Mouse (Mus musculus) E14TG2a.4 (cell line): Measurements from ENCODE around the gene Fxyd3.
A peak's percentile ranks its signal among the peaks of the same experiment; 100 is the strongest.

Experiments used
- H3K27me3 ChIP-seq: 2 replicates; pipeline ENCODE4 v1.6.1; 2014; ENCODE audit warnings: low read length, control low read depth; ENCODE audit not compliant: insufficient read depth
- H3K36me3 ChIP-seq: 2 replicates; pipeline ENCODE4 v1.6.1; 2014; ENCODE audit warnings: low read length, control low read depth; ENCODE audit not compliant: insufficient read depth
- H3K4me1 ChIP-seq: replicated peaks from 2 replicates; pipeline ENCODE4 v1.6.1; 2014; ENCODE audit warnings: low read depth, low read length, control low read depth
- H3K4me3 ChIP-seq: replicated peaks from 2 replicates; pipeline ENCODE4 v1.5.1; 2014; ENCODE audit warnings: mild to moderate bottlenecking, low read length
- H3K9me3 ChIP-seq: 2 replicates; pipeline ENCODE4 v1.6.1; 2014; ENCODE audit warnings: low read length, control low read depth
- CTCF ChIP-seq: conservative IDR thresholded peaks from 2 replicates; pipeline ENCODE4 v1.5.1; 2014; ENCODE audit warnings: low read length
- NANOG ChIP-seq: IDR thresholded peaks from 2 replicates; pipeline ENCODE4 v1.6.1; 2014; ENCODE audit warnings: borderline replicate concordance, low read length, mixed read lengths
- POU5F1 ChIP-seq: IDR thresholded peaks from 2 replicates; pipeline ENCODE4 v1.6.1; 2014; ENCODE audit warnings: low read length, borderline replicate concordance

Fxyd3 gene

DNA sequence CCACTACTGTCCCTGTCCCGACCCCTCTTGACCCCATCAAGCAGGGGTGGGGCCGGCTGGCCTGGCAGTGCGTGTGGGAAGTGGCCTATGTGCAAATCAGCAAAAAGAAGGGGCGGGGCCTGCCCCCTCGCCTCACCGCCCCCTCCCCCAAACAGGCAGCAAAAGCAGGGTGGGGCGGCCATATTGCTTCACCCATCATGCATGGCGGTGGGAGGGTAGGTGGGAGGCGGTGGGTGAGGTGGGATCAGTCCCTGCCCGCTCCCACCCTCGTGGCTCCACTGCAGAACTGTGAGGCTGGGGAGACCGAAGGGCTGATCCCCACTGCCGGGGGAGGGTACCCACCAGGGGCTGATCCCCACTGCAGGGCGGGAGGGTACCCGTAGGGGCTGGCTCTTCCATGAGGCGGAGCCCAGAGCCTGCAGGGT is 40.2 kb upstream of the Fxyd3 start:
- Histone ChIP-seq H3K36me3 (no peaks in the 10 kb centered on the region), H3K27me3 (peaks cover 9% of the 10 kb centered on the region), H3K9me3 (no peaks in the 10 kb centered on the region), H3K4me1 (peaks cover 52% of the 10 kb centered on the region), H3K4me3 (peak overlapping the region; percentile 79)
- no peak for TF ChIP-seq CTCF

- Histone ChIP-seq H3K4me1 (peaks cover 52% of the 10 kb centered on the region), H3K36me3 (no peaks in the 10 kb centered on the region), H3K9me3 (no peaks in the 10 kb centered on the region), H3K4me3 (peak overlapping the region; percentile 79), H3K27me3 (peaks cover 9% of the 10 kb centered on the region)
- TF ChIP-seq NANOG: no peak
- no peak for TF ChIP-seq POU5F1
- TF ChIP-seq CTCF: no peak
Observed at GRCm38 (mm10) chr7:31115587-31116043, 39.1 kb upstream of the Fxyd3 start.

GRCm38 (mm10) chr7:31115182-31115581 is 38.7 kb upstream of the Fxyd3 start, which contains the start of gene Hpn:
Gene Hpn (minus strand): TSS chr7:31115290.
- H3K4me1 ChIP-seq: peaks cover 52% of the 10 kb centered on the region
- H3K36me3 ChIP-seq: no peaks in the 10 kb centered on the region
- TF ChIP-seq POU5F1: no peak
- no peak for TF ChIP-seq NANOG
- no peak for TF ChIP-seq CTCF
- peaks cover 9% of the 10 kb centered on the region for H3K27me3 ChIP-seq
- H3K4me3 ChIP-seq: peak within 1 kb of the TSS; percentile 79
- no peaks in the 10 kb centered on the region for H3K9me3 ChIP-seq

GRCm38 (mm10) chr7:31114646-31115045 is 38.1 kb upstream of the Fxyd3 start:
- H3K4me1 ChIP-seq: peaks cover 51% of the 10 kb centered on the region
- TF ChIP-seq CTCF (peak; percentile 21), POU5F1 (no peak), NANOG (no peak)
- peak overlapping the region; percentile 79 for H3K4me3 ChIP-seq
- no peaks in the 10 kb centered on the region for H3K36me3 ChIP-seq
- no peaks in the 10 kb centered on the region for H3K9me3 ChIP-seq
- peaks cover 9% of the 10 kb centered on the region for H3K27me3 ChIP-seq

GRCm38 (mm10) chr7:31113800-31114199 is 37.3 kb upstream of the Fxyd3 start:
- TF ChIP-seq POU5F1: no peak
- no peak for TF ChIP-seq CTCF
- no peak for TF ChIP-seq NANOG
- Histone ChIP-seq H3K36me3 (no peaks in the 10 kb centered on the region), H3K4me3 (no peak overlapping the region), H3K27me3 (peaks cover 9% of the 10 kb centered on the region), H3K9me3 (no peaks in the 10 kb centered on the region), H3K4me1 (peaks cover 43% of the 10 kb centered on the region)

- Histone ChIP-seq H3K4me1 (peaks cover 29% of the 10 kb centered on the region), H3K27me3 (peaks cover 9% of the 10 kb centered on the region), H3K36me3 (no peaks in the 10 kb centered on the region), H3K9me3 (no peaks in the 10 kb centered on the region), H3K4me3 (no peak overlapping the region)
- TF ChIP-seq NANOG (no peak), POU5F1 (no peak), CTCF (no peak)
Observed at GRCm38 (mm10) chr7:31112036-31112435, 35.5 kb upstream of the Fxyd3 start.

GRCm38 (mm10) chr7:31110861-31111385 is 34.4 kb upstream of the Fxyd3 start:
- Histone ChIP-seq H3K36me3 (no peaks in the 10 kb centered on the region), H3K9me3 (no peaks in the 10 kb centered on the region), H3K4me1 (peaks cover 18% of the 10 kb centered on the region), H3K27me3 (peaks cover 9% of the 10 kb centered on the region), H3K4me3 (no peak overlapping the region)
- TF ChIP-seq NANOG: no peak
- TF ChIP-seq CTCF: no peak

- H3K36me3 ChIP-seq: no peaks in the 10 kb centered on the region
- TF ChIP-seq POU5F1 (no peak), NANOG (no peak), CTCF (no peak)
- H3K4me3 ChIP-seq: no peak overlapping the region
- no peaks in the 10 kb centered on the region for H3K9me3 ChIP-seq
- peaks cover 15% of the 10 kb centered on the region for H3K27me3 ChIP-seq
- peaks cover 7% of the 10 kb centered on the region for H3K4me1 ChIP-seq
Observed at GRCm38 (mm10) chr7:31109796-31110195, 33.3 kb upstream of the Fxyd3 start.

GRCm38 (mm10) chr7:31109091-31109490 is 32.6 kb upstream of the Fxyd3 start:
- Histone ChIP-seq H3K9me3 (no peaks in the 10 kb centered on the region), H3K4me3 (no peak overlapping the region), H3K36me3 (no peaks in the 10 kb centered on the region), H3K4me1 (peaks cover under 1% of the 10 kb centered on the region; the same call in 1 of the 2 replicates), H3K27me3 (peaks cover 20% of the 10 kb centered on the region)
- no peak for TF ChIP-seq CTCF
- TF ChIP-seq POU5F1: no peak
- TF ChIP-seq NANOG: no peak
